Mouse (Mus musculus): Measurements from ENCODE around the gene Rftn1. TPM values are rescaled to one million over a fixed set of nuclear protein-coding genes. Genes with fewer than 3 reads are reported as not detected.

The Rftn1 gene
- polyA plus RNA-seq, 1 experiment, result 102 TPM

DNA sequence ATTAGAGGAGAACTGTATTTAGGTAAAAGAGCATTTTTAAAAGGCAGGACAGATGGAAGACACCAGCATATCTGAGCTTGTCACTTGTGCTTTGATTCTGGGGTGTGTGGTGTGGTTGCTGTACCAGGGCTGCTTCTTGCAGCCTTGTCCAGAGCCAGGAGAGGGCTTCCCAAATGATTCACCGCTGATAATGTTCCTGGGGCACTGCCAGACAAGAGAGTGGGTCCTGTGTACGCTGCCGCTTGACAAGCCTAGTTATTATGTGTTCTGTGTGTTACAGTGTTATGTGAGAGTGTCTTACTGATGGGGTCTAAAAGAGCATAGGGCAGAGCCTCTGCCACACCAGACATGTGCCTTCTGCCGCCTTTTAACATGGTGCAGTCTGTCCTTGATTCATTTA, 153.1 kb downstream of the Rftn1 start:
- TF ChIP-seq POLR2A (IDR thresholded peaks at IDR 0.05; ENCODE audit: control insufficient read depth, extremely low read depth, insufficient read depth, low read length, poor library complexity) (no peak), CTCF (IDR thresholded peaks at IDR 0.05; ENCODE audit: borderline replicate concordance, control insufficient read depth, extremely low read depth, insufficient read depth, low read length, poor library complexity) (no peak)
- no peaks in the 10 kb centered on the region for H3K4me1 ChIP-seq (replicated peaks; ENCODE audit: control insufficient read depth, insufficient read depth, low read length)
- WGBS, result 94% methylated on average over 4 of the region's 4 CpGs
- peaks cover 9% of the 10 kb centered on the region for H3K36me3 ChIP-seq (ENCODE audit: control insufficient read depth, insufficient read depth, low read length)
- H3K27ac ChIP-seq (ENCODE audit: control insufficient read depth, insufficient read depth, low read length), result no peak overlapping the region
- no peak for DNase-seq
- no peak overlapping the region for H3K4me3 ChIP-seq (ENCODE audit: control insufficient read depth, insufficient read depth, low read length)
- H3K27me3 ChIP-seq (ENCODE audit: control insufficient read depth, insufficient read depth, low read length), result no peaks in the 10 kb centered on the region

GRCm38 (mm10) chr17:50036751-50037385, 153.6 kb downstream of the Rftn1 start:
- no peaks in the 10 kb centered on the region for H3K4me1 ChIP-seq (replicated peaks; ENCODE audit: control insufficient read depth, insufficient read depth, low read length)
- no peak overlapping the region for H3K27ac ChIP-seq (ENCODE audit: control insufficient read depth, insufficient read depth, low read length)
- no peak for DNase-seq
- 95% methylated on average over 14 of the region's 14 CpGs for WGBS
- H3K36me3 ChIP-seq (ENCODE audit: control insufficient read depth, insufficient read depth, low read length), result peaks cover 11% of the 10 kb centered on the region
- no peaks in the 10 kb centered on the region for H3K27me3 ChIP-seq (ENCODE audit: control insufficient read depth, insufficient read depth, low read length)
- TF ChIP-seq CTCF (IDR thresholded peaks at IDR 0.05; ENCODE audit: borderline replicate concordance, control insufficient read depth, extremely low read depth, insufficient read depth, low read length, poor library complexity), result no peak
- no peak for TF ChIP-seq POLR2A (IDR thresholded peaks at IDR 0.05; ENCODE audit: control insufficient read depth, extremely low read depth, insufficient read depth, low read length, poor library complexity)
- no peak overlapping the region for H3K4me3 ChIP-seq (ENCODE audit: control insufficient read depth, insufficient read depth, low read length)

DNA sequence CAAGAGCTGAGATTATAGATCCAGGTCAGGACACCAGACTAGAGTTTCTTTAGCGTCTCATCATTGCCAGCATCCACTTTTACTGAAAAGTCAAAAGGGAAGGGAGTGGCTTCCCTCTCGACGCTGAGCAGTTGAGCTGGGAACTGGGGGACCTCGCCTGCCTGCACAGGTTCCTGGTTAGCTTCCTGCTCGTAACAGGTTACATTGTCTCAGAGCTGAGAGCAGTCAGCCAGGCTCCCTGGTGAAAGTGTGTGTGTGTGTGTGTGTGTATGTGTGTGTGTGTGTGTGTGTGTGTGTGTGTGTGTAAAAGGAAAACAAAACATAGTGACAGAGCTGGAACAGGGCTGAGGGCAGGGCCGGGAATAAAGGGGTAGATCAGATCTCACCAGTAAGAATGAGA, 156.8 kb downstream of the Rftn1 start:
- no peak for TF ChIP-seq CTCF (IDR thresholded peaks at IDR 0.05; ENCODE audit: borderline replicate concordance, control insufficient read depth, extremely low read depth, insufficient read depth, low read length, poor library complexity)
- no peak for TF ChIP-seq POLR2A (IDR thresholded peaks at IDR 0.05; ENCODE audit: control insufficient read depth, extremely low read depth, insufficient read depth, low read length, poor library complexity)
- no peak overlapping the region for H3K27ac ChIP-seq (ENCODE audit: control insufficient read depth, insufficient read depth, low read length)
- H3K27me3 ChIP-seq (ENCODE audit: control insufficient read depth, insufficient read depth, low read length), result no peaks in the 10 kb centered on the region
- WGBS, result 79% methylated on average over 6 of the region's 6 CpGs
- peaks cover 19% of the 10 kb centered on the region for H3K36me3 ChIP-seq (ENCODE audit: control insufficient read depth, insufficient read depth, low read length)
- DNase-seq, result no peak
- no peak overlapping the region for H3K4me3 ChIP-seq (ENCODE audit: control insufficient read depth, insufficient read depth, low read length)
- H3K4me1 ChIP-seq (replicated peaks; ENCODE audit: control insufficient read depth, insufficient read depth, low read length), result no peaks in the 10 kb centered on the region

- 96% methylated on average over 13 of the region's 13 CpGs for WGBS
- no peak overlapping the region for H3K27ac ChIP-seq (ENCODE audit: control insufficient read depth, insufficient read depth, low read length)
- peaks cover 15% of the 10 kb centered on the region; the same call in 1 of the 2 replicates for H3K36me3 ChIP-seq (ENCODE audit: control insufficient read depth, insufficient read depth, low read length)
- H3K4me1 ChIP-seq (replicated peaks; ENCODE audit: control insufficient read depth, insufficient read depth, low read length), result no peaks in the 10 kb centered on the region
- no peaks in the 10 kb centered on the region for H3K27me3 ChIP-seq (ENCODE audit: control insufficient read depth, insufficient read depth, low read length)
- TF ChIP-seq CTCF (IDR thresholded peaks at IDR 0.05; ENCODE audit: borderline replicate concordance, control insufficient read depth, extremely low read depth, insufficient read depth, low read length, poor library complexity) (no peak), POLR2A (IDR thresholded peaks at IDR 0.05; ENCODE audit: control insufficient read depth, extremely low read depth, insufficient read depth, low read length, poor library complexity) (no peak)
- no peak for DNase-seq
- no peak overlapping the region for H3K4me3 ChIP-seq (ENCODE audit: control insufficient read depth, insufficient read depth, low read length)
These were observed 158.7 kb downstream of the Rftn1 start for GRCm38 (mm10) chr17:50031548-50032491.

DNA sequence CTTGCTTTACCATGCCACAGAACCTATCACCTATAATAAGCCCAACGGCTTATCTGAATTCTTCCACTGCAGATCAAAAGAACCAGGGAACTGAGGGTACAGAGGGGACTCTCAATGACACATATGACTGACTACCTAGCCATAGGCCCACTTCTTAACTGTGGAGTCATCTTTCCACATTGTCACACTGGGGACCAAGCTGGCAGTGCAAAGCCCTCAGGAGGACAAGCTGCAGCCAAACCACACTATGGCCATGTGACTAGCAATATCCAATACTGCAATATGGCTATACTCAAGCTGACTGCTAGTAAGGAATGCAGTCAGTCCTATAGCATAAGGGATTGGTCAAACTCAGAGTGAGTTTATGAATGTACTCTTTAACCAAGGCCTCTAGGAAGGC, 164.8 kb downstream of the Rftn1 start:
- Histone ChIP-seq H3K4me1 (replicated peaks; ENCODE audit: control insufficient read depth, insufficient read depth, low read length) (no peaks in the 10 kb centered on the region), H3K27ac (ENCODE audit: control insufficient read depth, insufficient read depth, low read length) (no peak overlapping the region), H3K27me3 (ENCODE audit: control insufficient read depth, insufficient read depth, low read length) (no peaks in the 10 kb centered on the region), H3K4me3 (ENCODE audit: control insufficient read depth, insufficient read depth, low read length) (no peak overlapping the region), H3K36me3 (ENCODE audit: control insufficient read depth, insufficient read depth, low read length) (no peaks in the 10 kb centered on the region)
- WGBS, result 48% methylated on average over 1 of the region's 1 CpGs
- no peak for DNase-seq
- no peak for TF ChIP-seq POLR2A (IDR thresholded peaks at IDR 0.05; ENCODE audit: control insufficient read depth, extremely low read depth, insufficient read depth, low read length, poor library complexity)
- TF ChIP-seq CTCF (IDR thresholded peaks at IDR 0.05; ENCODE audit: borderline replicate concordance, control insufficient read depth, extremely low read depth, insufficient read depth, low read length, poor library complexity), result no peak

GRCm38 (mm10) chr17:50025173-50025626, 165.3 kb downstream of the Rftn1 start:
- no peak for DNase-seq
- TF ChIP-seq CTCF (IDR thresholded peaks at IDR 0.05; ENCODE audit: borderline replicate concordance, control insufficient read depth, extremely low read depth, insufficient read depth, low read length, poor library complexity) (no peak), POLR2A (IDR thresholded peaks at IDR 0.05; ENCODE audit: control insufficient read depth, extremely low read depth, insufficient read depth, low read length, poor library complexity) (no peak)
- Histone ChIP-seq H3K4me3 (ENCODE audit: control insufficient read depth, insufficient read depth, low read length) (no peak overlapping the region), H3K27ac (ENCODE audit: control insufficient read depth, insufficient read depth, low read length) (no peak overlapping the region), H3K4me1 (replicated peaks; ENCODE audit: control insufficient read depth, insufficient read depth, low read length) (no peaks in the 10 kb centered on the region), H3K36me3 (ENCODE audit: control insufficient read depth, insufficient read depth, low read length) (no peaks in the 10 kb centered on the region), H3K27me3 (ENCODE audit: control insufficient read depth, insufficient read depth, low read length) (no peaks in the 10 kb centered on the region)
- 40% methylated on average over 4 of the region's 4 CpGs for WGBS

Measured in thymus, adult 2 months (tissue).